Mouse (Mus musculus): ENCODE results near the gene Spaca4. TPM values are rescaled to one million over a fixed set of nuclear protein-coding genes. Genes with fewer than 3 reads are reported as not detected.

The Spaca4 gene
- polyA plus RNA-seq, 1 experiment from 2014 or later = not detected

GRCm38 (mm10) chr7:45701607-45702006 is 24.0 kb downstream of the Spaca4 start:
- no peaks in the 10 kb centered on the region for H3K36me3 ChIP-seq (ENCODE audit: control insufficient read depth, insufficient read depth, low read length)
- 83% methylated on average over 11 of the region's 11 CpGs for WGBS
- no peak overlapping the region for H3K4me3 ChIP-seq (ENCODE audit: low read depth, low read length)
- H3K9ac ChIP-seq (ENCODE audit: low read depth, low read length) = no peak overlapping the region
- H3K9me3 ChIP-seq (ENCODE audit: control insufficient read depth, low read length) = no peaks in the 10 kb centered on the region
- peaks cover 23% of the 10 kb centered on the region for H3K4me1 ChIP-seq (replicated peaks; ENCODE audit: control insufficient read depth, insufficient read depth, low read length)
- DNase-seq (ENCODE audit: low spot score) (no peak), ATAC-seq (ENCODE audit: low FRiP score) (no peak)
- peaks cover 20% of the 10 kb centered on the region for H3K27me3 ChIP-seq (ENCODE audit: control insufficient read depth, insufficient read depth, low read length)
- H3K27ac ChIP-seq (ENCODE audit: low read depth, low read length) = no peak overlapping the region
- H3K4me2 ChIP-seq (replicated peaks; ENCODE audit: low read depth, low read length) = no peak overlapping the region; the same call in 1 of the 2 replicates

- 29% methylated on average over 11 of the region's 11 CpGs for whole genome bisulfite sequencing
- H3K4me1 ChIP-seq (replicated peaks; ENCODE audit: control insufficient read depth, insufficient read depth, low read length) = peaks cover 18% of the 10 kb centered on the region
- peak overlapping the region; percentile 33 for H3K4me3 ChIP-seq (ENCODE audit: low read depth, low read length)
- no peak overlapping the region; the same call in 1 of the 2 replicates for H3K27ac ChIP-seq (ENCODE audit: low read depth, low read length)
- DNase-seq (ENCODE audit: low spot score) = no peak
- H3K27me3 ChIP-seq (ENCODE audit: control insufficient read depth, insufficient read depth, low read length) = peaks cover 20% of the 10 kb centered on the region
- H3K9me3 ChIP-seq (ENCODE audit: control insufficient read depth, low read length) = no peaks in the 10 kb centered on the region
- no peak for ATAC-seq (ENCODE audit: low FRiP score)
- H3K9ac ChIP-seq (ENCODE audit: low read depth, low read length) = peak overlapping the region; percentile 46; the same call in 1 of the 2 replicates
- H3K36me3 ChIP-seq (ENCODE audit: control insufficient read depth, insufficient read depth, low read length) = no peaks in the 10 kb centered on the region
- peak overlapping the region; percentile 58 for H3K4me2 ChIP-seq (replicated peaks; ENCODE audit: low read depth, low read length)
Measured at GRCm38 (mm10) chr7:45701072-45701471, 24.5 kb downstream of the Spaca4 start.

- Histone ChIP-seq H3K36me3 (ENCODE audit: control insufficient read depth, insufficient read depth, low read length) (no peaks in the 10 kb centered on the region), H3K4me1 (replicated peaks; ENCODE audit: control insufficient read depth, insufficient read depth, low read length) (peaks cover 14% of the 10 kb centered on the region), H3K9ac (ENCODE audit: low read depth, low read length) (peak overlapping the region; percentile 29), H3K9me3 (ENCODE audit: control insufficient read depth, low read length) (no peaks in the 10 kb centered on the region), H3K4me3 (ENCODE audit: low read depth, low read length) (peak overlapping the region; percentile 33), H3K27ac (ENCODE audit: low read depth, low read length) (no peak overlapping the region), H3K4me2 (replicated peaks; ENCODE audit: low read depth, low read length) (peak overlapping the region; percentile 58), H3K27me3 (ENCODE audit: control insufficient read depth, insufficient read depth, low read length) (peaks cover 20% of the 10 kb centered on the region)
- under 1% methylated on average over 17 of the region's 20 CpGs for WGBS
- ATAC-seq (ENCODE audit: low FRiP score) = peak; percentile 17; the same call in 1 of the 2 replicates
- peak; percentile 85 for DNase-seq (ENCODE audit: low spot score)
Measured at GRCm38 (mm10) chr7:45700301-45701015, 25.2 kb downstream of the Spaca4 start.

GRCm38 (mm10) chr7:45699523-45700141 is 26.0 kb downstream of the Spaca4 start, which contains the start of gene Car11:
Gene Car11 (plus strand): TSS chr7:45699843.
- H3K27ac ChIP-seq (ENCODE audit: low read depth, low read length) = no peak within 1 kb of the TSS
- WGBS = 1% methylated on average over 30 of the region's 36 CpGs
- DNase-seq (ENCODE audit: low spot score) = peak; percentile 43
- H3K9me3 ChIP-seq (ENCODE audit: control insufficient read depth, low read length) = no peaks in the 10 kb centered on the region
- peaks cover 20% of the 10 kb centered on the region for H3K27me3 ChIP-seq (ENCODE audit: control insufficient read depth, insufficient read depth, low read length)
- no peak for ATAC-seq (ENCODE audit: low FRiP score)
- no peaks in the 10 kb centered on the region for H3K36me3 ChIP-seq (ENCODE audit: control insufficient read depth, insufficient read depth, low read length)
- peak within 1 kb of the TSS; percentile 33 for H3K4me3 ChIP-seq (ENCODE audit: low read depth, low read length)
- H3K4me1 ChIP-seq (replicated peaks; ENCODE audit: control insufficient read depth, insufficient read depth, low read length) = peaks cover 11% of the 10 kb centered on the region; the same call in 1 of the 2 replicates
- peak within 1 kb of the TSS; percentile 58 for H3K4me2 ChIP-seq (replicated peaks; ENCODE audit: low read depth, low read length)
- H3K9ac ChIP-seq (ENCODE audit: low read depth, low read length) = peak within 1 kb of the TSS; percentile 29

- DNase-seq (ENCODE audit: low spot score) (no peak), ATAC-seq (ENCODE audit: low FRiP score) (no peak)
- Histone ChIP-seq H3K9ac (ENCODE audit: low read depth, low read length) (no peak overlapping the region), H3K36me3 (ENCODE audit: control insufficient read depth, insufficient read depth, low read length) (no peaks in the 10 kb centered on the region), H3K27me3 (ENCODE audit: control insufficient read depth, insufficient read depth, low read length) (peaks cover 20% of the 10 kb centered on the region), H3K4me2 (replicated peaks; ENCODE audit: low read depth, low read length) (no peak overlapping the region), H3K4me1 (replicated peaks; ENCODE audit: control insufficient read depth, insufficient read depth, low read length) (peaks cover 7% of the 10 kb centered on the region; the same call in 1 of the 2 replicates), H3K9me3 (ENCODE audit: control insufficient read depth, low read length) (no peaks in the 10 kb centered on the region), H3K27ac (ENCODE audit: low read depth, low read length) (no peak overlapping the region), H3K4me3 (ENCODE audit: low read depth, low read length) (no peak overlapping the region)
- 85% methylated on average over 7 of the region's 7 CpGs for WGBS
Measured at GRCm38 (mm10) chr7:45697894-45698293, 27.7 kb downstream of the Spaca4 start.

DNA sequence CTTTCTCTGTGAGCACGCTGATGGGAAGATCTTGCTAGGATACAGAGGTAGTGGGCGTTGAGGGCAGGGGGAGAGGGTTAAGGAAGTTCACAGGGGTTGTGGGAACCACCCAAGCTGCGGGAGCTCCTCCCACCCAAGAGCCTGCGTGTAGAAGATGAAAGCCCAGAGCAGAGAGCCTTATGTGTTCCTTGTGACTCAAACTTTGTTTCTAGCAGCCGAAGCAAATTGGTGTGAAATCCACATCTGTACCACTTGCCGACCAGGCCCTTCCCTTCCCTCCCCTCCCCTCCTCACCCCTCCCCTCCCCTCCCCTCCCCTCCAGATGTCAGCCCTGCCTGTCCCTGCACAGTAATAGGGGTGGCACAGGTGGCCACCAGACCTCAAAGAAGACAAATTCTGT is 30.5 kb downstream of the Spaca4 start:
- peak; percentile 72 for ATAC-seq (ENCODE audit: low FRiP score)
- Histone ChIP-seq H3K27me3 (ENCODE audit: control insufficient read depth, insufficient read depth, low read length) (peaks cover 18% of the 10 kb centered on the region), H3K4me1 (replicated peaks; ENCODE audit: control insufficient read depth, insufficient read depth, low read length) (peaks cover 1% of the 10 kb centered on the region; the same call in 1 of the 2 replicates), H3K4me3 (ENCODE audit: low read depth, low read length) (no peak overlapping the region), H3K4me2 (replicated peaks; ENCODE audit: low read depth, low read length) (no peak overlapping the region), H3K9me3 (ENCODE audit: control insufficient read depth, low read length) (no peaks in the 10 kb centered on the region), H3K9ac (ENCODE audit: low read depth, low read length) (no peak overlapping the region), H3K36me3 (ENCODE audit: control insufficient read depth, insufficient read depth, low read length) (no peaks in the 10 kb centered on the region), H3K27ac (ENCODE audit: low read depth, low read length) (no peak overlapping the region)
- DNase-seq (ENCODE audit: low spot score) = peak; percentile 45
- WGBS = 9% methylated on average over 6 of the region's 6 CpGs

DNA sequence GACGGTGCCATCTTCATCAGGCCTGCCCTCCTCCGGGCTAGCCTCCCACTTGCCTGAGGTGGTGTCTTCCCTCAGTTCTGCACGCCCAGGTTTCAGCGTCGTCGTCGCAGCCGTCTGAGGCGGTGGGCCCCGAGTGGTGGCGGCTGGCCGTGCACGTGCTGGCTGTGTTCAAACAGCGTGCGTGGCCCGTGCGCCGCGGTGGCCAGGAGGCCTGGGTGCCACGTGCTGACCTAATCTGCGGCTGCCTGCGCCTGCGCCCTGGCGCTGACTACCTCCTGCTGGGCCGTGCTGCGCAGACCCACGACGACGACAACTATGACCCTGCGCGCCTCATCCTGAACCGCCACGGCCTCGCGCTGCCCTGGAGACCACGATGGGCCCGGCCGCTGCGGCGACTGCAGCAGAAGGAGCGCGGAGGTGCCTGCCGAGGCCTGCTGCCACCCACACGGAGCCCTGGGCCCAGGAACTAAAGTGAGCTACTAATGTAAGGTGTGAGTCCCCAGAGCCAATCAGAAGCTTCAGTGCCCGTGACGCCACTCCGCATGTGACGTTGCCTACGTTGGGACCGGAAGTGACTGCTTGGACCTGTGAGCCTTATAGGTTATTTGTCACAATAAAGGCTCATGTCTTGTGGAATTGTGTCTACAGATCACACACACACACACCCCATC is 31.6 kb downstream of the Spaca4 start, which contains the start of gene Sec1:
Sec1 (minus strand) TSS at position 482 of the 671 bp plus-strand sequence.
- ATAC-seq (ENCODE audit: low FRiP score) = no peak
- H3K27ac ChIP-seq (ENCODE audit: low read depth, low read length) = 0 out of 2 replicates have a peak within 1 kb of the TSS, but pooled peaks have one; percentile 11
- 85% methylated on average over 50 of the region's 50 CpGs for WGBS

GRCm38 (mm10) chr7:45692364-45692763 is 33.2 kb downstream of the Spaca4 start:
- 0 out of 2 replicates have a peak, but pooled peaks cover 3% of the 10 kb centered on the region for H3K27me3 ChIP-seq (ENCODE audit: control insufficient read depth, insufficient read depth, low read length)

More for the DNA sequence above, 31.6 kb downstream of the Spaca4 start, which contains the start of gene Sec1:
- H3K9ac ChIP-seq (ENCODE audit: low read depth, low read length) = no peak within 1 kb of the TSS
- no peak for DNase-seq (ENCODE audit: low spot score)
- H3K27me3 ChIP-seq (ENCODE audit: control insufficient read depth, insufficient read depth, low read length) = peaks cover 10% of the 10 kb centered on the region
- H3K4me3 ChIP-seq (ENCODE audit: low read depth, low read length) = no peak within 1 kb of the TSS
- no peaks in the 10 kb centered on the region for H3K36me3 ChIP-seq (ENCODE audit: control insufficient read depth, insufficient read depth, low read length)
- H3K9me3 ChIP-seq (ENCODE audit: control insufficient read depth, low read length) = no peaks in the 10 kb centered on the region
- H3K4me2 ChIP-seq (replicated peaks; ENCODE audit: low read depth, low read length) = no peak within 1 kb of the TSS
- no peaks in the 10 kb centered on the region for H3K4me1 ChIP-seq (replicated peaks; ENCODE audit: control insufficient read depth, insufficient read depth, low read length)

More at GRCm38 (mm10) chr7:45692364-45692763, 33.2 kb downstream of the Spaca4 start:
- H3K9ac ChIP-seq (ENCODE audit: low read depth, low read length) = no peak overlapping the region
- no peak overlapping the region for H3K4me2 ChIP-seq (replicated peaks; ENCODE audit: low read depth, low read length)
- no peak for ATAC-seq (ENCODE audit: low FRiP score)
- no peaks in the 10 kb centered on the region for H3K4me1 ChIP-seq (replicated peaks; ENCODE audit: control insufficient read depth, insufficient read depth, low read length)
- no peak overlapping the region for H3K27ac ChIP-seq (ENCODE audit: low read depth, low read length)
- no peaks in the 10 kb centered on the region for H3K9me3 ChIP-seq (ENCODE audit: control insufficient read depth, low read length)
- WGBS = 76% methylated on average over 2 of the region's 2 CpGs
- DNase-seq (ENCODE audit: low spot score) = no peak
- no peak overlapping the region for H3K4me3 ChIP-seq (ENCODE audit: low read depth, low read length)
- no peaks in the 10 kb centered on the region for H3K36me3 ChIP-seq (ENCODE audit: control insufficient read depth, insufficient read depth, low read length)

Data from hindbrain, embryonic 11.5 days (tissue).